Mouse (Mus musculus) lung, embryonic 14.5 days (tissue): Measurements from ENCODE around the gene Lrrc71. TPM values are rescaled to one million over a fixed set of nuclear protein-coding genes. Genes with fewer than 3 reads are reported as not detected.

Experiments used
- ATAC-seq: fragments of 200-750 bp; cut with Nextera tagmentation; 2 replicates; pipeline ENCODE4 v1.8.0; 2017; ENCODE audit warnings: mild to moderate bottlenecking, moderate TSS enrichment, moderate library complexity; ENCODE audit not compliant: insufficient read depth
- DNase-seq: peaks from one replicate; pipeline ENCODE4 v3.0.0-alpha.2; 2015
- H3K27ac ChIP-seq: fragments of 300-500 bp; sonication (generic); 2 replicates; pipeline ENCODE4 v1.5.1; 2014; ENCODE audit warnings: low read depth, mild to moderate bottlenecking, moderate library complexity
- H3K27me3 ChIP-seq: fragments of 300-500 bp; sonication (generic); 2 replicates; pipeline ENCODE4 v1.6.1; 2014; ENCODE audit warnings: low read length, control low read depth; ENCODE audit not compliant: insufficient read depth
- H3K36me3 ChIP-seq: fragments of 300-500 bp; sonication (generic); 2 replicates; pipeline ENCODE4 v1.6.1; 2014; ENCODE audit warnings: control low read depth; ENCODE audit not compliant: insufficient read depth
- H3K4me1 ChIP-seq: fragments of 300-500 bp; sonication (generic); 2 replicates; pipeline ENCODE4 v1.6.1; 2014; ENCODE audit warnings: antibody characterized with exemption, control low read depth; ENCODE audit not compliant: insufficient read depth
- H3K4me2 ChIP-seq: fragments of 300-500 bp; sonication (generic); 2 replicates; pipeline ENCODE4 v1.6.1; 2014; ENCODE audit warnings: mild to moderate bottlenecking
- H3K4me3 ChIP-seq: fragments of 300-500 bp; sonication (generic); 2 replicates; pipeline ENCODE4 v1.5.1; 2014; ENCODE audit warnings: low read depth, low read length
- H3K9ac ChIP-seq: fragments of 300-500 bp; sonication (generic); 2 replicates; pipeline ENCODE4 v1.6.1; 2014
- H3K9me3 ChIP-seq: fragments of 300-500 bp; sonication (generic); 2 replicates; pipeline ENCODE4 v1.6.1; 2016; ENCODE audit warnings: low read depth, low read length, control low read depth
- CTCF ChIP-seq: IDR thresholded peaks from 2 replicates; pipeline ENCODE4 v1.5.1; 2016; ENCODE audit warnings: antibody characterized with exemption, low read depth
- WGBS: fragments of 180-500 bp; shearing (Covaris S2); extraction: QIAGEN DNeasy Blood & Tissue Kit; methylation state at CpG from one replicate; pipeline ENCODE4 v1.1.7; 2014; 5-methylcytosine and 5-hydroxymethylcytosine counted together
- polyA plus RNA-seq: library from polyadenylated mRNA; unstranded; fragments of >200 nt; fragmentation: Nextera tagmentation; extraction: Ambion mirVana; gene quantifications from 2 replicates; pipeline ENCODE4 v1.2.1, GENCODE M21; 2014

Lrrc71 gene
- polyA plus RNA-seq = 0.63 and 0.77 TPM in 2 replicates

- H3K36me3 ChIP-seq = peaks cover 26% of the 10 kb centered on the region
- H3K4me1 ChIP-seq = peaks cover 12% of the 10 kb centered on the region
- H3K9ac ChIP-seq = no peak within 1 kb of the TSS
- TF ChIP-seq CTCF = no peak
- H3K27ac ChIP-seq = no peak within 1 kb of the TSS
- peak; percentile 38 for DNase-seq
- H3K27me3 ChIP-seq = no peaks in the 10 kb centered on the region
- H3K9me3 ChIP-seq = no peaks in the 10 kb centered on the region
- no peak within 1 kb of the TSS for H3K4me3 ChIP-seq
- WGBS = 33% methylated on average over 13 of the region's 13 CpGs
- ATAC-seq = peak; percentile 9; the same call in 1 of the 2 replicates
- no peak within 1 kb of the TSS for H3K4me2 ChIP-seq
These were observed at the start of gene Lrrc71 for GRCm38 (mm10) chr3:87748431-87748830. Lrrc71 (minus strand) TSS chr3:87748625.

- DNase-seq = peak; percentile 55
- H3K27ac ChIP-seq = no peak within 1 kb of the TSS
These were observed 48.4 kb upstream of the Lrrc71 start, which contains the start of gene Insrr for GRCm38 (mm10) chr3:87796736-87797334. Insrr (plus strand) TSS chr3:87796951.

GRCm38 (mm10) chr3:87795336-87796277, 47.2 kb upstream of the Lrrc71 start:
- peak; percentile 75 for TF ChIP-seq CTCF
- no peaks in the 10 kb centered on the region for H3K9me3 ChIP-seq
- H3K27ac ChIP-seq = no peak overlapping the region
- ATAC-seq (no peak; the same call in 1 of the 2 replicates), DNase-seq (peak; percentile 84)
- WGBS = 13% methylated on average over 33 of the region's 33 CpGs
- no peaks in the 10 kb centered on the region for H3K36me3 ChIP-seq
- no peak overlapping the region for H3K9ac ChIP-seq
- H3K27me3 ChIP-seq = peaks cover 85% of the 10 kb centered on the region
- no peaks in the 10 kb centered on the region; the same call in 1 of the 2 replicates for H3K4me1 ChIP-seq
- peak overlapping the region; percentile 53 for H3K4me2 ChIP-seq
- peak overlapping the region; percentile 29 for H3K4me3 ChIP-seq

More at GRCm38 (mm10) chr3:87796736-87797334, 48.4 kb upstream of the Lrrc71 start, which contains the start of gene Insrr:
- Histone ChIP-seq H3K4me3 (peak within 1 kb of the TSS; percentile 24), H3K9me3 (no peaks in the 10 kb centered on the region), H3K4me2 (peak within 1 kb of the TSS; percentile 60), H3K36me3 (no peaks in the 10 kb centered on the region), H3K4me1 (no peaks in the 10 kb centered on the region; the same call in 1 of the 2 replicates), H3K9ac (no peak within 1 kb of the TSS), H3K27me3 (peaks cover 80% of the 10 kb centered on the region)
- ATAC-seq = no peak; the same call in 1 of the 2 replicates
- no peak for TF ChIP-seq CTCF
- 1% methylated on average over 29 of the region's 29 CpGs for WGBS

GRCm38 (mm10) chr3:87794922-87795325, 46.5 kb upstream of the Lrrc71 start, which contains the start of gene Ntrk1:
Ntrk1 (minus strand) TSS chr3:87795162.
- ATAC-seq (peak; percentile 26; the same call in 1 of the 2 replicates), DNase-seq (peak; percentile 40)
- Histone ChIP-seq H3K9ac (no peak within 1 kb of the TSS), H3K4me1 (no peaks in the 10 kb centered on the region; the same call in 1 of the 2 replicates), H3K4me2 (peak within 1 kb of the TSS; percentile 53), H3K36me3 (no peaks in the 10 kb centered on the region), H3K27me3 (peaks cover 80% of the 10 kb centered on the region), H3K27ac (no peak within 1 kb of the TSS), H3K4me3 (peak within 1 kb of the TSS; percentile 29), H3K9me3 (no peaks in the 10 kb centered on the region)
- WGBS = under 1% methylated on average over 47 of the region's 47 CpGs
- no peak for TF ChIP-seq CTCF

GRCm38 (mm10) chr3:87789768-87790167, 41.3 kb upstream of the Lrrc71 start:
- TF ChIP-seq CTCF = no peak
- H3K4me1 ChIP-seq = peaks cover 7% of the 10 kb centered on the region
- 26% methylated on average over 5 of the region's 5 CpGs for WGBS
- H3K9me3 ChIP-seq = no peaks in the 10 kb centered on the region
- DNase-seq (no peak), ATAC-seq (no peak)
- H3K27ac ChIP-seq = no peak overlapping the region
- no peak overlapping the region for H3K4me2 ChIP-seq
- no peak overlapping the region for H3K4me3 ChIP-seq
- no peaks in the 10 kb centered on the region for H3K36me3 ChIP-seq
- no peak overlapping the region for H3K9ac ChIP-seq
- peaks cover 38% of the 10 kb centered on the region for H3K27me3 ChIP-seq

- 41% methylated on average over 1 of the region's 1 CpGs for WGBS
- no peaks in the 10 kb centered on the region for H3K36me3 ChIP-seq
- no peak for DNase-seq
- no peak for ATAC-seq
- TF ChIP-seq CTCF = no peak
- no peak overlapping the region for H3K9ac ChIP-seq
- no peaks in the 10 kb centered on the region for H3K9me3 ChIP-seq
- no peak overlapping the region for H3K4me2 ChIP-seq
- peaks cover 33% of the 10 kb centered on the region for H3K27me3 ChIP-seq
- H3K27ac ChIP-seq = no peak overlapping the region
- no peak overlapping the region for H3K4me3 ChIP-seq
- peaks cover 7% of the 10 kb centered on the region; the same call in 1 of the 2 replicates for H3K4me1 ChIP-seq
These were observed 40.8 kb upstream of the Lrrc71 start for GRCm38 (mm10) chr3:87789248-87789647.
